Mouse (Mus musculus) Muller cell, postnatal 12 days (primary cell): ENCODE measurements at regions not wholly inside any gene's neighbourhood (a gene's known extent, or its start where the extent isn't known, plus 50 kb on each side); places are given as distances from the start of the nearest gene placed in this dataset.

Experiments used
- DNase-seq: peaks from one replicate; pipeline ENCODE4 v3.0.0-alpha.2; 2015; ENCODE audit errors: inconsistent ontology term

- DNase-seq, result no peak
Measured at GRCm38 (mm10) chr16:95842766-95843165, 140.9 kb downstream of the Ets2 start.

- no peak for DNase-seq
Measured at GRCm38 (mm10) chr16:95839512-95840253, 137.8 kb downstream of the Ets2 start.

- no peak for DNase-seq
Measured at GRCm38 (mm10) chr16:95838886-95839430, 137.1 kb downstream of the Ets2 start.

GRCm38 (mm10) chr16:95838478-95838846, 136.6 kb downstream of the Ets2 start:
- DNase-seq, result no peak

- DNase-seq, result no peak
Measured at GRCm38 (mm10) chr16:95837723-95838477, 136.0 kb downstream of the Ets2 start.

GRCm38 (mm10) chr16:95835941-95836340, 134.1 kb downstream of the Ets2 start:
- no peak for DNase-seq

GRCm38 (mm10) chr16:95834556-95835288, 132.8 kb downstream of the Ets2 start:
- no peak for DNase-seq

GRCm38 (mm10) chr16:95833455-95833854, 131.6 kb downstream of the Ets2 start:
- no peak for DNase-seq

GRCm38 (mm10) chr16:95832346-95832739, 130.5 kb downstream of the Ets2 start:
- no peak for DNase-seq

GRCm38 (mm10) chr16:95831566-95832345, 129.9 kb downstream of the Ets2 start:
- DNase-seq, result peak; percentile 84

- peak; percentile 98 for DNase-seq
Measured at GRCm38 (mm10) chr16:95827402-95827737, 125.5 kb downstream of the Ets2 start.

GRCm38 (mm10) chr16:95826681-95827401, 125.0 kb downstream of the Ets2 start:
- no peak for DNase-seq

- DNase-seq, result no peak
Measured at GRCm38 (mm10) chr16:95825723-95826122, 123.8 kb downstream of the Ets2 start.

- peak; percentile 58 for DNase-seq
Measured at GRCm38 (mm10) chr16:95824720-95825534, 123.1 kb downstream of the Ets2 start.

- no peak for DNase-seq
Measured at GRCm38 (mm10) chr16:95823803-95824202, 121.9 kb downstream of the Ets2 start.

GRCm38 (mm10) chr16:95821080-95821479, 119.2 kb downstream of the Ets2 start:
- DNase-seq, result no peak

- DNase-seq, result no peak
Measured at GRCm38 (mm10) chr16:95820606-95821005, 118.7 kb downstream of the Ets2 start.

GRCm38 (mm10) chr16:95820013-95820412, 118.1 kb downstream of the Ets2 start:
- DNase-seq, result no peak

- no peak for DNase-seq
Measured at GRCm38 (mm10) chr16:95815966-95816365, 114.1 kb downstream of the Ets2 start.

GRCm38 (mm10) chr16:95815206-95815731, 113.4 kb downstream of the Ets2 start:
- no peak for DNase-seq
